Mouse (Mus musculus) bone marrow macrophage, adult 2 months (primary cell): ENCODE data around the gene Rinl.

Source experiments
- CTCF ChIP-seq: IDR thresholded peaks from 2 replicates; pipeline ENCODE4 v1.5.1; 2012; ENCODE audit warnings: low read depth, mild to moderate bottlenecking, low read length, moderate library complexity
- POLR2A ChIP-seq: IDR thresholded peaks from 2 replicates; pipeline ENCODE4 v1.6.1; 2012; ENCODE audit warnings: mild to moderate bottlenecking, low read depth, low read length, borderline replicate concordance

- TF ChIP-seq CTCF, result no peak
- TF ChIP-seq POLR2A, result no peak
Measured at GRCm38 (mm10) chr7:28767462-28767965, 21.3 kb upstream of the Rinl start, which contains the start of gene Nfkbib.
